Mouse (Mus musculus) urinary bladder, postnatal 36 days (tissue): ENCODE results near the gene Tor3a.
"Not testable (repeated sequence)": the region's sequence is repeated elsewhere in the genome, so short reads cannot be mapped to it uniquely, and the experiment has no call there.

Experiments used
- DNase-seq, 2 experiments: peaks; one replicate each; pipeline ENCODE4 v3.0.0; 2022; ENCODE audit warnings: low spot score in 2 of 2, mixed read lengths in 1 of 2

Gene Tor3a

DNA sequence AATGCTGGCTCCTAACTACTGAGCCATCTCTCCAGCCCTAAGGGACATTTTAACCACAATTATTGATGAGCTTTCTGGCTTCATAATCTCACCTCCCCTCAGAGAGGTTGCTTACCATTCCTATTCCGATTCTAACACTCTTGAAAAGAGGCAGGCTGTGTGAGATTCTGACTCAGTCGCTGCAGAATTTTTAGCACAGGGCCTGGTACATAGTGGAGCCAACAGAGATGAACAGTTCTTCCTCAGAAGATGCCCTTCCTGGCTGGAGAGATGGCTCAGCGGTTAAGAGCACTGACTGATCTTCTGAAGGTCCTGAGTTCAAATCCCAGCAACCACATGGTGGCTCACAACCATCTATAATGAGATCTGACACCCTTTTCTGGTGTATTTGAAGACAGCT is 2.2 kb downstream of the Tor3a start:
- no peak for DNase-seq

- DNase-seq, result no peak
Measured at GRCm38 (mm10) chr1:156669208-156669983, 4.8 kb downstream of the Tor3a start.

DNA sequence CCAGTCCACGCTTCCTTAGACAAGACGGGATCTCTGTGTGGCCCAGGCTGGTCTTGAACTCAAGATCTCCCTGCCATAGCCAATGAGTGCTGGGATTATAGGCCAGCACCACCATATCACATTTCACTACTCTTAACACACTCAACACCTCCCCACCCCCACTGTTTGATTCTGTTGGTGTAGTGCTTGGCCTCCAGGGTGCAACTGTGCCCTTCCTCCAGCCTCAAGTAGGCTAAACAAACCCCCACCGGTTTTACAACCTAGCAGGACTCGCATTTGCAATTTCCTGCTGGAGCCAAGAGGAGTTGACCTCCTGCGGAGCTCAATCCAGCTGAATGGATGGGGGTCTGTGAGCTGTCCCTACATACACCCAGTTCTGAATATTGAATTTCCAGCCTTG is 5.6 kb downstream of the Tor3a start:
- no peak for DNase-seq

DNA sequence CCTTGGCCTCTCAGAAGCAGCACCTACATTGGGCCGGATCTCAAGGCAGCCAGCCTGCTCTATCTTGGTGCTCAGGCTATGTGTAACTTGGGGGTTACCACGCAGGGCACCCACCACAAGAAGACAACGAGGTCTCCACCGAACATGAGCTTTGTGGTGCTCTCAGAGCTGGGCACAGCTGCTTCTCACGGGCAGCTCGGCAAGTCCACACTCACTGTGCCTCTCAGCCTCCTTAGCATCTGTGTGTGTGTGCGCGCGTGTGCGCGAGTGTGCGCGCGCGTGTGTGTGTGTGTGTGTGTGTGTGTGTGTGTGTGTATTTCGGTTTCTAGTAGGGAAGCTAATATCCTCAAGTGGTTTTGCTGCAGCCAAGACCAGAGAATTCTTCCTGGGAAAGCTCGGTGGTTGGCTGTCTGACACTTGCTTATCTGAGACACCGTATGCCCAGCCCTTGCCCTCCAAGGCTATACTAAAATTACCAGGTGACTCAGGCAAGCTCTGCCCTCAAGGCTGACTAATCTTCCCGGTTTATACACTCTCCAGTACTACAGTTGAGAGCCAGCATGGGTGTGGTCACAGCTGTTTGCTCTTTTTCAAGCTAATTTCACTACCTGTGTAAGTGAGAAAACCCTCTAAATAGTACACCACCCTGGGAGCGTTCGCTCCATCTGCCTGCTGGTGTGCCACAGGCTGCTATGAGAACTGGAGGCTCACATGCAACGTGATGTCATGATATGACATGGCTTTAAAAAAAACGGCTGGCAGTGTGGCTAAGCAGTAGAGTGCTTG is 6.8 kb downstream of the Tor3a start:
- no peak for DNase-seq

DNA sequence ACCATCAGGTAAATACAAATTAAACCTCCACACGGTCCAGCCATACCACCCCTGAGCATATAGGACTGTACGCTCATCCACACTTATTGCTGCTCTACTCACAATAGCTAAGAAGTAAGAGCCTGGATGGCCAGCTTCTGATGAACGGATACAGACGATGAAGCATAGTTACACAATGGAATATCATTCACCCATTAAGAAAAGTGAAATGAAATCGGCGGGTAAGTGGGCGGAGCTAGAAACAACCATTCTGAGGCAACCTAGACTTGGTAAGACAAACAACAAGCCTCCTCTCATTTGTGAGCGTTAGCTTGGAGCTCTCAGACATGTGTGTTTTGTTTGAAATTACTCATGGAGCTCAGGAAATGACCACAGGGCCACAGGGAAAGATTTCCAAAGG is 8.4 kb downstream of the Tor3a start:
- DNase-seq, result no peak

GRCm38 (mm10) chr1:156660660-156661236 is 13.4 kb downstream of the Tor3a start:
- DNase-seq, result not testable (repeated sequence)

GRCm38 (mm10) chr1:156659906-156660659 is 14.1 kb downstream of the Tor3a start:
- peak in 1 of 2 experiments; percentile 44 for DNase-seq

GRCm38 (mm10) chr1:156658676-156659075 is 15.5 kb downstream of the Tor3a start:
- DNase-seq, result no peak

DNA sequence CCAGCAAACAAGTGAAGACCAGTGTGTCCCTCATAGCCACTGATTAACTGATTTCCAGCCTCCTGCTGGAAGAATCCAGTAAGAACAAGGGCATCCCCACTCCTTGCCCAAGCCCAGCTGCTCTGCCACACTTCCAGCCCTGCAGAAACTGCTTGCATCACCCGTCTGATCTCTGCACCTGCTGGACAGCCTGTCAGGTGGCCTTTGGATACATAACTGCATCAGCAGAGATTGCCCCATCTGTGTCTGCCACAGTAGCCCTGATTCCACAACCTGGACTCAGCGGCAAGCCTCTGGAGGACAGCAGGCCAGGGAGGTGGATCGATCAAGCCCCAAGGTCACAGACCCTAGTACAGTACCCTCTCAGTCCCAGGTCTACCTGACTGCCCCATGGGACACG is 16.6 kb downstream of the Tor3a start:
- DNase-seq, result no peak

DNA sequence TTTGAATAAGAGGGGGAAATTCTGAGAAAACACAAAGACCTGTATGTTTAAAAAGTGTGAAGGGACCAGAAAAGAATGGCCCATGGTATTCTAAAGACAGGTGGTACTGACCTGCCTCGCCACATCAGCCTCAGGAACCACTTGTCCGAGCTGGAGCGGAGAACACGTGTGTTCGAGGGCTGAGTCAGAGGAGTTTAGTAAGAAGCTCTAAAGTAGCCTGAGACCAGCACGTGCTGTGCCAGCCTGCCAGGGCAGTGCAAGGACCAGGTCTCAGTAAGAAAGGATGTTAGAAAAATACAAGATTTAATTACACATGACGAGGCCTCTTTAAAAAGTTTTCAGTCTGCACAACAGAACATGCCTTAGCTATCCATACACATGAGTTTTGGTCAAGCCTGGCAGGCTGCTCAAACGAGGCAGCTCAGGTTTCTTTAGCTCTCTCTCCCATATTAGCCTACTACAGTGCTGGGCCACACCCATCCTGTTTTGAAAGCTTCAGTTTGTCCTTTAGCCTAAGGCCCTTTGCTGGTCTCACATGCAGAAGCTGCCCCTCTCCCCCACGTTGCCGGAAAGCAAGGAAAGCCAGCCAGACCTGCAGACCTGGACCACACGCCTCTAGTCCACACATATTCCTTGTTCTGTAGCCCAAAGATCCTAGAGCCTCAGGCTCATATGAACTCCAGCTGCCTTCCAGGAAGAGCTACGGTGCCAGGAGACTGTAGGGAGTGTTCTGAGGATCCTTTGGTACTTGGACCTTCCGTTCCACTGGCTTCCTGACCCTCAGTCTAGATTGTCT is 19.2 kb downstream of the Tor3a start:
- DNase-seq, result no peak

DNA sequence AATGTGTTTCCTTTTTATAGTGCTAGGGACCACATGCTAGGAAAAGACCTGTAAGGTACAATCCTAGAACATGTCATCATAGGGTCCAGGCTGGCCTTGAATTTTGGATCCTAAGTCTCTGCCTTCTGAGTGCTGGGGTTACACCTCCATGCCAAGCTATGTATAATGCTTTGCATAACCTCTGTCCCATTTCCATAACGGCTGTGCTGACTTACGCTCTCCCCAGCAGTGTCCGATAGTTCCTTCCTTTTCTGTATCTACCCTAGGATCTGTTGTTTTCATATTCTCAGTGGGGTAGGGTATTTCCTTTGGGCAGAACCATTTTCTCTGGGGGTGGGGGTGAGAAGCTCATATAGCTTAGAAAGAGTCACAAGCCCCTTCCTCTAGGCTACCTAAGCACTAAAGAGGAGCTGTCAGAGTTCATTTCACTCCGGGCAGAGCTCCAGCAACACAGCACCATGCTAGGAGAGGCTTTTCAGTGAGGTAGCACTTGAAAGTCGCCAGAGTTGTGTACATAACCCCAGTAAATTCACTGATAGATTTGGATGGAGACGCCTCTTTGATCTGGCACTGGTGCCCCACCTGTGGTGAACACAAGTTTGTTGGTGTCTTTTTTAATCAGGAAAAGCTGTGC is 21.9 kb downstream of the Tor3a start:
- DNase-seq, result no peak

GRCm38 (mm10) chr1:156650631-156651030 is 23.5 kb downstream of the Tor3a start:
- DNase-seq, result no peak

DNA sequence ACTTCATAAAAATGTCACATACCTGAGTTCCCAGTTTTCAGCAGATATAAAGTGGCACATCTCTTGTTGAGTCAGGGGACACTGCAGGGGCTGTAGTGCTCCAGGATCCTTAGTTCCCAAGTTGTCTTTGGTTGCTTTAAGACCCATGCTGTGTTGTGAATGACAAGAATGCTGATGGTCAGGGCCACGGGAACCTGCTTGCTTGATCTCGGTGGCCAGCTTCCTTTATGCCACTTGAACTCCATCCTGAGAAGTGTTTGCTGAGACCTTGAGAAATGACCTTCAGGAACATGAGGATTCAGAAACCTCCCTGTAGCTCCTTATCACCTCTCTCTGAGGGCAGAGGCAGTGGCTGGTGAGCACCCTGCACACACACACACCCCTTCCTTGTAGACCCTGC is 25.5 kb downstream of the Tor3a start:
- DNase-seq, result no peak

DNA sequence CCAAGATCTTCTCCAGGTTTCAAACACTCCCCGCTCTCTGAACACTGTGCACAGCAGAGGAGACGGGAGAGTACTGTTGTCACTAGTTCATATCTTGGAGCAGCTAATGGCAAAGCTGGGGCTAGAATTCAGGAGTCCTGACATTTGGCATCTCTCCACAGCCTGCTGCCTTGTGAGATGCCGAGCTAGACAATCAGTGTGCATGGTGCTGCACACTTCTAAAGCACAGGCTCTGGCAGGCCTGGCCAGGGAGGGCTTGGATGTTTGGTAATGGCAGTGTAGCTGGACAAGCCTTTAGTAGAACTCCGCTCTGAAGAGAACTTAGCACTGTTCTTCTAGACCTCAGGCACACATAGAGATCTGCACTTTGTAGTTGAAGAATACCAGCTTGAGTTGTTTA is 28.2 kb downstream of the Tor3a start:
- no peak for DNase-seq

DNA sequence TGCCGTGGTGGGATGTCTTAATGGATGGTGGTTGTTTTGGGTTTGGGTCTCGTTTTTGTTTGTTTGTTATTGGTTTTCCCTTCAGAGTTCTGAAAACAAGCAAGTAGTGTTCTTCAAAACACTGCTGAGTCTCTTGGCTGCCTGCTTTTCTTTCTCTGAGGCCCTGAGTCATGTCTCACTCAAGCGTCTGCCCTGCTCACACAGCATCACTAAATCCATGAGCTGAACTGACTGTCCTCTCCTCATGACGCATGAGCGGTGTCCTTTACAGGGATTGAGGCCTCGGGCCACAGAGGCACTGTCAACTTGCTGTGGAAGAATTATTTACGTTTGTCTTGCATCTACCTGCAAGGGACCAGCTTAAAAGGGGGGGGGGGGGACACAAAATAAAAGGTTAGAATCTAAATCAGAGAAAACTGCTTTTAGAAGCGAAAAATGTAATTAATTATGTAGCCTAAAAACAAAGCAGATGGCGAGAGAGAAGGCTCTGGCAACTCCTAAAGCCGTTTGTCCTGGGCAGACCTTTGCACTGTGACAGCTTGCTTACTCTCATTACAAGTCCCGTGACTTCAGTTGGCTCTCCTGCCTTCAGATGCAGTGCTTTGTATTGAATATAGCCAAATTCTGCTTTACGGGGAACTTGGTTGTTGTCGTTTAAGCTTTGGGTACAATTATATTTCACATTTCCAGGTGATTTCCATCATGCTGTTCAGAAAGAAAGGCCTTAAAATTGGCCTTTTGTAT is 29.2 kb downstream of the Tor3a start:
- no peak for DNase-seq

- DNase-seq, result no peak
Measured at GRCm38 (mm10) chr1:156644061-156644460, 30.1 kb downstream of the Tor3a start.

GRCm38 (mm10) chr1:156642813-156643212 is 31.3 kb downstream of the Tor3a start:
- DNase-seq, result no peak

- DNase-seq, result no peak
Measured at GRCm38 (mm10) chr1:156641808-156642207, 32.3 kb downstream of the Tor3a start.

- DNase-seq, result no peak
Measured at GRCm38 (mm10) chr1:156640577-156640976, 33.6 kb downstream of the Tor3a start.

GRCm38 (mm10) chr1:156639455-156639854 is 34.7 kb downstream of the Tor3a start:
- DNase-seq, result no peak
